Mouse (Mus musculus) embryonic fibroblast, embryonic 13.5 days (primary cell): ENCODE results near the gene Nol12.

Experiments used
- CTCF ChIP-seq: IDR thresholded peaks from 2 replicates; pipeline ENCODE4 v1.5.1; 2011; ENCODE audit warnings: mild to moderate bottlenecking, control low read depth, low read length, moderate library complexity, borderline replicate concordance; ENCODE audit not compliant: insufficient read depth
- POLR2A ChIP-seq: IDR thresholded peaks from 2 replicates; pipeline ENCODE4 v1.6.1; 2011; ENCODE audit warnings: low read depth, mild to moderate bottlenecking, control low read depth, low read length, moderate library complexity

GRCm38 (mm10) chr15:78899740-78900584 lies 34.8 kb upstream of the Nol12 start, which contains the start of gene Sh3bp1:
- TF ChIP-seq CTCF (no peak), POLR2A (peak; percentile 69)
